ENCODE assay signal across 8 mouse cellular contexts in the genomic region with DNA sequence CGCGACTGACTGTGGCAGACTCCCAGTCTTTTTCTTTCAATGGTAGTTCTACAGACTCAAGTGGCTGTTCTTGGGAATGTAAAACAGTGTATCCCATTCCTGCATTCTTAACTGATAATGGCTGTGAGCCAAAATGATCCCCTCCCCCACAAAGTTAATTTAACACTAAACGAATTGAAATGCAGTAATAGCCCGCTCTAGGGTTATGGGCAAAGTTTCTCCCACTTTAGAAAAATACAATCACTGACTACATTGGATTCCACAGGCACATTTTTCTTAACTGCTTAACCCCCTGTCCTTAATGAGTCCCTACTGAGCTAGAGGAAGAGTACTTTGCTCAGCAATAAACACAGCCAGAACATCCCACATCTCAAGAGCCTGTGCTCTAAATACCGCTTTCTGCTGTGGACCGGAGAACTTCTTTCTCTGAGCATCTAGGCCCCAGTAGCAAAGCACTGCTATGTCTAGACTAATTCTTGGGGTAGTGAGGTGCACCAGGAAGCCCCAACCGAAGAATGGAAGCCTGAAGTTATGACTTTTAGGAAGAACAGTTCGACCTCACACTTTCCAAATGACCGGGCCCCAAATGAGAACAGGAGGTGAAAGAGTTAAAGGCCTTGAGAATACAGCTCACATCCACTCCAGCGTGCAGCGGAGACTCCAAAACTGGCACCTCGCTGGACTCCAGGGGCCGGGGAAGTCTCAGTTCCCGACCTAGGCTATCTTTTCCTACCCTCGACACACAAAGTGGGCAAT. TPM values are rescaled to one million over a fixed set of nuclear protein-coding genes. Genes with fewer than 3 reads are reported as not detected.
DNase-seq lines count a peak whose midpoint lies in the region; ATAC-seq and TF ChIP-seq lines count a peak whose summit lies in the region.

No protein-coding gene starts in this region.

- peak overlapping the region; percentile 88 for H3K27ac ChIP-seq in heart, embryonic 12.5 days (ENCODE audit: poor library complexity, severe bottlenecking)
- peak overlapping the region; percentile 94 for H3K27ac ChIP-seq in embryonic facial prominence, embryonic 15.5 days (replicated peaks)
- H3K27ac ChIP-seq in kidney, embryonic 16.5 days (ENCODE audit: low read length), result peak overlapping the region; percentile 95

- H3K9me3 ChIP-seq in heart, embryonic 12.5 days (replicated peaks), result no peaks in the 10 kb centered on the region
- no peaks in the 10 kb centered on the region for H3K9me3 ChIP-seq in E14TG2a.4 (ENCODE audit: low read length)
- no peaks in the 10 kb centered on the region for H3K9me3 ChIP-seq in embryonic facial prominence, embryonic 15.5 days (replicated peaks)
- no peaks in the 10 kb centered on the region for H3K9me3 ChIP-seq in kidney, embryonic 16.5 days (ENCODE audit: low read length)

- ATAC-seq in heart, embryonic 12.5 days (ENCODE audit: insufficient number of reproducible peaks, low FRiP score), result 0 out of 2 replicates have a peak, but pooled peaks have one; percentile 4
- ATAC-seq in embryonic facial prominence, embryonic 15.5 days (ENCODE audit: insufficient number of reproducible peaks, low FRiP score, low TSS enrichment, low read depth), result no peak
- ATAC-seq in kidney, embryonic 16.5 days (ENCODE audit: low FRiP score, low TSS enrichment), result peak; percentile 40

- WGBS in heart, embryonic 12.5 days, result 5% methylated on average over 15 of the region's 15 CpGs
- WGBS in embryonic facial prominence, embryonic 15.5 days, result 5% methylated on average over 15 of the region's 15 CpGs
- 8% methylated on average over 15 of the region's 15 CpGs for WGBS in kidney, embryonic 16.5 days

- no peak for DNase-seq in heart, adult 8-10 months (ENCODE audit: low spot score)
- peak; percentile 45 for DNase-seq in naive thymus-derived CD4-positive, alpha-beta T cell, adult 2 months (ENCODE audit: low read depth)
- no peak for DNase-seq in frontal cortex, postnatal 25 days (ENCODE audit: low spot score in 2 of 2)
- DNase-seq in spleen, adult 18-20 months, result no peak

- TF ChIP-seq CTCF in E14TG2a.4 (conservative IDR thresholded peaks at IDR 0.05; ENCODE audit: low read length), result no peak

- no peaks in the 10 kb centered on the region for H3K27me3 ChIP-seq in heart, embryonic 12.5 days (replicated peaks)
- H3K27me3 ChIP-seq in E14TG2a.4 (ENCODE audit: insufficient read depth, low read length), result peaks cover 30% of the 10 kb centered on the region
- H3K27me3 ChIP-seq in embryonic facial prominence, embryonic 15.5 days, result no peaks in the 10 kb centered on the region
- no peaks in the 10 kb centered on the region for H3K27me3 ChIP-seq in kidney, embryonic 16.5 days (ENCODE audit: insufficient read depth, low read length)

- peaks cover 18% of the 10 kb centered on the region for H3K36me3 ChIP-seq in heart, embryonic 12.5 days
- peaks cover 31% of the 10 kb centered on the region for H3K36me3 ChIP-seq in E14TG2a.4 (ENCODE audit: insufficient read depth, low read length)
- peaks cover 14% of the 10 kb centered on the region for H3K36me3 ChIP-seq in embryonic facial prominence, embryonic 15.5 days
- peaks cover 9% of the 10 kb centered on the region for H3K36me3 ChIP-seq in kidney, embryonic 16.5 days (ENCODE audit: insufficient read depth, low read length)

- H3K9ac ChIP-seq in heart, embryonic 12.5 days, result peak overlapping the region; percentile 83
- peak overlapping the region; percentile 65 for H3K9ac ChIP-seq in embryonic facial prominence, embryonic 15.5 days
- peak overlapping the region; percentile 91 for H3K9ac ChIP-seq in kidney, embryonic 16.5 days (replicated peaks; ENCODE audit: low read length)

- H3K4me3 ChIP-seq in heart, embryonic 12.5 days, result peak overlapping the region; percentile 75
- H3K4me3 ChIP-seq in E14TG2a.4 (replicated peaks; ENCODE audit: low read length), result peak overlapping the region; percentile 97
- peak overlapping the region; percentile 88 for H3K4me3 ChIP-seq in embryonic facial prominence, embryonic 15.5 days (replicated peaks)
- peak overlapping the region; percentile 88 for H3K4me3 ChIP-seq in kidney, embryonic 16.5 days (ENCODE audit: low read length)

- H3K4me1 ChIP-seq in heart, embryonic 12.5 days (replicated peaks), result peaks cover 41% of the 10 kb centered on the region
- H3K4me1 ChIP-seq in E14TG2a.4 (replicated peaks; ENCODE audit: low read depth, low read length), result peaks cover 24% of the 10 kb centered on the region
- peaks cover 32% of the 10 kb centered on the region for H3K4me1 ChIP-seq in embryonic facial prominence, embryonic 15.5 days
- peaks cover 25% of the 10 kb centered on the region for H3K4me1 ChIP-seq in kidney, embryonic 16.5 days (ENCODE audit: insufficient read depth, low read length)

- peak overlapping the region; percentile 77 for H3K4me2 ChIP-seq in heart, embryonic 12.5 days
- peak overlapping the region; percentile 65 for H3K4me2 ChIP-seq in embryonic facial prominence, embryonic 15.5 days (replicated peaks)
- H3K4me2 ChIP-seq in kidney, embryonic 16.5 days (replicated peaks; ENCODE audit: low read depth, low read length), result peak overlapping the region; percentile 78

RNA-seq across cellular contexts. Expression of gene Txndc5, which starts 1.4 kb away (rescaled TPM):
- polyA plus RNA-seq in heart, embryonic 12.5 days (2016; fragmentation: Nextera tagmentation; extraction: Ambion mirVana), result 254 and 258 TPM in 2 replicates
- 10 to 100 TPM; 31.4 to 37.3 (median 34.8) TPM for total RNA-seq in heart, adult 8-10 months (2022)
- 303 and 309 TPM in 2 replicates for polyA plus RNA-seq in embryonic facial prominence, embryonic 15.5 days (2015; fragmentation: Nextera tagmentation; extraction: Ambion mirVana)
- 301 and 313 TPM in 2 replicates for polyA plus RNA-seq in kidney, embryonic 16.5 days (2015; fragmentation: Nextera tagmentation; extraction: Ambion mirVana)
